Mouse (Mus musculus): ENCODE results near the gene Pik3c2b.
"Not testable (repeated sequence)": the region's sequence is repeated elsewhere in the genome, so short reads cannot be mapped to it uniquely, and the experiment has no call there.

Pik3c2b gene

GRCm38 (mm10) chr1:133033316-133034090 lies 12.0 kb upstream of the Pik3c2b start:
- DNase-seq (ENCODE audit: low spot score), result peak; percentile 66

- no peak for DNase-seq (ENCODE audit: low spot score)
These were observed 11.4 kb upstream of the Pik3c2b start for GRCm38 (mm10) chr1:133034091-133034460.

- DNase-seq (ENCODE audit: low spot score), result not testable (repeated sequence)
These were observed 10.8 kb upstream of the Pik3c2b start for GRCm38 (mm10) chr1:133034682-133035081.

DNA sequence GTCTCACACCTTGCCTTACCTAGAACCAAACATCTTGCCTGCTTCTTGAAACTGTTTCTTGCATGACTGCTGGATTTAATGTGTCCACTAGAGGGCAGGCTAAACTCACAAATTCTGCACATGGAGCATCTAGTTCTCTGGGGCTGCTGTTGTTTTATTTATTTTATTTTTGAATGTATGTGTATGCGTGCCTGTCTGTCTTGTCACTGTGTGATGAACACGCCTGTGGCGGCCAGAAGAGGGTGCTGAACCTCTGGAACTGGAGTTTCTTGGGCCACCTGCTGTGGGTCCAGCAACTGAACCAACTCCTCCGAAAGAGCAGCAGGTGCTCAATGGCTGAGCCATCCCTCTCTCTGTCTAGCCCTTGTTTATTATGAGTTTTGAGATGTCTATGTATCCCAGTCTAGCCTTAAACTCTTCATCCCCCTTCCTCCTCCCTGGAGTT lies 5.9 kb upstream of the Pik3c2b start:
- DNase-seq (ENCODE audit: low spot score), result no peak

DNA sequence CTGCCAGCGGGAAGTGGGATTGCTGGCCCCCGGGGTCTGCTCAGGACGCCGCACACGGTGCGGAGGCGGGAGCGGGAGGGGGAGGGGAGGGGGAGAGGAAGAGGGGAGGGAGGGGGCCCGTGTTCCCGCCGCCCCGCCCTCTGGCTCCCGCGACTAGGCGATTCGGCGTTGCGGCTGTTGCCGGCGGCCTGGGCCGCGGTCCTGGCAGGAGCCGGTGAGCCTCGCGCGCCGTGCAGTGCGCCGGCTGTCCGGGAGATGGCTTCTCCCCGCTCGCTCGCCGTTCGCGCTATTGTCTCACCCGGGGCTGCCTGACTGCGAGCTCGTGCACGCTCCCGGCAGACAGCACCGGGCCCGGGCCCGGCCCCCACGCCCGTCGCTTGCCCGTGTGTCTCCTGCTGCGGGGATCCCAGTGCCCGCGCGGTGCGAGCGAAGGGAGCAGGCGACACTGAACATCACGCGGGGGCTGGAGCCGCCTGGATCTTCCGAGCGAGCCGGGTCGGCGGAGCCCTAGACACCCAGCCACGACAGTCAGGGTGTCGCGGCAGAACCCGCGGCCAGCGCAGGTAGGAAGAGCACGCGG lies 484 bp downstream of the Pik3c2b start:
- DNase-seq (ENCODE audit: low spot score), result no peak

GRCm38 (mm10) chr1:133046441-133046931 lies 1.0 kb downstream of the Pik3c2b start:
- DNase-seq (ENCODE audit: low spot score), result no peak

GRCm38 (mm10) chr1:133047575-133047974 lies 2.1 kb downstream of the Pik3c2b start:
- no peak for DNase-seq (ENCODE audit: low spot score)

GRCm38 (mm10) chr1:133048690-133049089 lies 3.2 kb downstream of the Pik3c2b start:
- no peak for DNase-seq (ENCODE audit: low spot score)

DNA sequence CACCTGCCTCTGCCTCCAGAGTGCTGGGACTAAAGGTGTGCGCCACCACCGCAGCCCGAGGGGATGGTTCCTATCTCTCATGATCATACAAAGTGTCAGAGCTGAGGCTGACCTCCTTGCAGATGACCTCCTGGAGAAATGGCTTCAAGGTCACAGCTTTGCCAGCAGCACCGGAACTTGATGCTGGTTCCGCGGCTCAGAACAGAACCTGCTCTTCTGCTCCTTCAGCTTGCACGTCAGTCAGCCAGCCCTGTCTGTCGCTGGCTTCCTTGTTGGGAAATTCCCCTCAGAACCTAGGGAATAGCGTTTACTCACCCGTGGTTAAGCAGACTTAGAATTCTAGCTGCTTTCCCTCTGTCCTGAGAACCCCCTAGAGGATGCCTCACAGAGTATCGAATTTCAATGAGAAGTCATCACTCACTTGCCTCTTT lies 4.5 kb downstream of the Pik3c2b start:
- no peak for DNase-seq (ENCODE audit: low spot score)

GRCm38 (mm10) chr1:133051829-133052228 lies 6.4 kb downstream of the Pik3c2b start:
- DNase-seq (ENCODE audit: low spot score), result no peak

GRCm38 (mm10) chr1:133053034-133053433 lies 7.6 kb downstream of the Pik3c2b start:
- no peak for DNase-seq (ENCODE audit: low spot score)

GRCm38 (mm10) chr1:133054326-133054725 lies 8.9 kb downstream of the Pik3c2b start:
- no peak for DNase-seq (ENCODE audit: low spot score)

DNA sequence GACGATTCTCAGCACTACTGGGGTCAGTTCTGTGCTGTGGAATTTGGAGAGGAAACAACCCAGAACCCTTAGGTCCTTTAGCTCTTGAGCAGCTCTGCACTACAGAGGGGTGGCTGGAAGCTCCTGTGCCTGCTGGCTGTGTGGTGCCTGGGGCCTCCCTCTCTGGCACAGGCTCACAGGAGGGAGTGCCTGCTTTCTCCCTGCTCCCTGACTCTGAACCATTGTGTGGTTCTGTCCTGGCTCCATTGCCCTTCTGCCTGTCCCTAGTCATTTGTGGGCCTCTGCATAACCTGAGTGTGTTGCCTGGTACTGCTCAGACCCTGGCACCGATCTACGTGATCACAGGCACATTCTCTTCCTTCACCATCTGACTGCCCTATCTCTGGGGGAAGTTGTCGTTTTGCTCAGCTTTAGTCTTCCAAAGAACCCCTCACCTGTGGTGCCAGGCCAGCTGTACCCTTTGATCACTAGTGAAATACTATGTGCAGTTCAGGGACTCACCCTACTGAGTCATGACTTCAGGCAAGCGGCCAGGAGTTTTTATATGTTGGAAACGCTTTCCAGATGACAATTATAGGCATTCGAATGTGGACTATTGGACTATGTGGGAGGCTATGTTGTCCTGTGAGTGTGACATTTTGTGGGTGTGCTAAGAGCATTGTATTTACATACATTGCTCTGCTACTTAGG lies 12.0 kb downstream of the Pik3c2b start:
- DNase-seq (ENCODE audit: low spot score), result no peak

DNA sequence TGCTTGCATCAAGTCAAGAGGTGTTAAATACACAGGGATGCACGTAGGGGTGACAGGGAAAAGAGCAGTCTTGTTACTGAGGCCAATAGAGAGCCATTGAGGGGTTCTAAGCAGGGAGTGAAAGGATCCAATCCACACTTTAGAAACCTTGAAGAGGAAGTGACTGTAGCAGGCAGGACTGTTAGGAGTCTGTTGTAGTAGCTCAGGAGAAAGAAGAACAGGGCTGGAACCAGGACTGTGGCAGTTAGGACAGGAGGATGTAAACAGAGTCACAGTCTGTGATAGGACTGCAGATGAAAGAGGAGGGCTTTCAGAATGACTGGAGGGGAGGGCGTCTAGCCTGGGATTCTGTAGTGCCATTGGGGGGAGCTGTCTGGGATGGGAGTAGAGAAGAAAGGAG lies 14.1 kb downstream of the Pik3c2b start:
- DNase-seq (ENCODE audit: low spot score), result no peak

DNA sequence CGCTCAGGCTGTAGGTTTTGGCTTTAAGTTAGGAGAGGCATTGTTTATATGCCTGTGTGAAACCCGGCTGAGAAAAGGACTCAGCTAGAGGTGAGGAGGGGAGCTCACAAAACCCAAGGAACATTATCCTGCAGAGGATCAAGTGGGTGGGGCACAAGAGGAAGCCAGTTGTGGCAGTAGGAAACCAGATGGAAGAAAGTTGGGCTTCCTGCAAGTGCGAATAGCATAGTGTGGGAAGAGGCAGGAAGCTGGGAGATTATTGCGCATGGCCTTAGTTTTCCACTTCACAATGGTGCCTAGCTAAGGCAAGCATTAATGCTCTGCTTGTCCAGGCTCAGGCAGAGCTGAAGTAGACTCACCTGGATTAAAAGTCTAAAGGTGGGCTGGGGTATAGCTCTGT lies 15.2 kb downstream of the Pik3c2b start:
- no peak for DNase-seq (ENCODE audit: low spot score)

DNA sequence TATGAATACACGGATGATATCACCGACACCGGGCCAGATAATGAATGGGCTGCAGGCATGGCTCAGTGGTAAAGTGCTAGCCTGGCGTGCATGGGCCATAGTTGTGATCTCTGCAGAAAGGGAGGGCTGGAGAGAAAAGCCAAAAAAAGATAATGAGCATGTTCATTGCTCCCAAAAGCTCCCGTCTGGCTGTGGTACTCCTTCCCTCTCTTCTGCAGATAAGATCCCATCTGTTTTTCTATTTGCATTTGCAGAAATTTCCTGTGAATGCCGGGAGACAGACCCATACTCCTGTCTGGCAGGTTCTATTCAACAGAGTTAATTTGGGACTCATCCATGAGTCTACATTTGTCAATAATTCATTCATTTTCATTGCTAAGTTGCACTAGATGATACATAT lies 17.7 kb downstream of the Pik3c2b start:
- DNase-seq (ENCODE audit: low spot score), result no peak

DNA sequence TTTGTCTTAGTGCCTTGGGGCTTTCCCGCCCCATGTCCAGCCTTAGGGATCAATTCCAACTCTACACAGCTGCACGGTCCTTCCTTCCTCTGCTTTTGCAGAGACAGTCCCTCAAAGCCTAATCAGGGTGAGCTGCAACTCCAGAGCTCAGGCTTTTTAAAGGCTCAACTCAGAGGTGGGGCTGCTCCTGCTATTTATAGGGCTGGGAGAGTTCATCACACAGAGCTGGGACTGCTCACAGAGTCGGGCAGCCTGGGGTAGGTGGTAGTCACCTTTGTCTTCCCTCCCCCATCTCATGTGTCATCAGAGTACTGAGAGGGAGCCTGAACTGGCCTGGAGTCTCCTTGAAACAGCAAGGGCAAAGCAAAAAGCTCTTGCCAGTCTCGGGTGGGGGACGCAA lies 22.8 kb downstream of the Pik3c2b start:
- DNase-seq (ENCODE audit: low spot score), result no peak

DNA sequence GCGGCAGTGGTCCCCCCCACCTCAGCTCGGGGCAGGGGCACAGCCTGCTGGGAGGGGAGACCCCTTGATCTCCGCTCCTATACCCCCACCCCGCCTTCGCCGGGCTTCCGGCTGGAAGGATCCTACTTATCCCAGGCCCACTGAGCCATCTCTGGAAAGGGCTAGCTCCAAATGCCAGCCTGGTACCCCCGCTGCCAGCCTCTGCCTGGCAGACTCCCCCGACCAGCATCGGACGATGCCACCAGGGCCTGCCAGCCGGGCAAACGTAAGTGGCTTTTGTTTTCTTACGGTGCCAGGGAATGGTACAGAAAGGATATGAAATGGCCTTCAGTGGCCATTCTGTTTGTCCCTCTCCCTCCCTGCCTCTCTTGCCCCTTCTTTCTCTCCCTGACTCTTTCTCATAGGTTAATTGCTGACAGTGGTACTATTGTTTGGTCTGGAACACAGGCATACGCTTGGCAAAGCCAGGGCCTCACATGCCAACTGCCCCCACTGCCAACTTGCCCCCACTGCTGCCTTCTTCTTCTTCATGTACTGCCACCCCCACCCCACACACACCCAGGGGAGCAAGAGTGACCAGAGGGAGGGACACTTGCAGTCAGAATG lies 23.3 kb downstream of the Pik3c2b start:
- no peak for DNase-seq (ENCODE audit: low spot score)

DNA sequence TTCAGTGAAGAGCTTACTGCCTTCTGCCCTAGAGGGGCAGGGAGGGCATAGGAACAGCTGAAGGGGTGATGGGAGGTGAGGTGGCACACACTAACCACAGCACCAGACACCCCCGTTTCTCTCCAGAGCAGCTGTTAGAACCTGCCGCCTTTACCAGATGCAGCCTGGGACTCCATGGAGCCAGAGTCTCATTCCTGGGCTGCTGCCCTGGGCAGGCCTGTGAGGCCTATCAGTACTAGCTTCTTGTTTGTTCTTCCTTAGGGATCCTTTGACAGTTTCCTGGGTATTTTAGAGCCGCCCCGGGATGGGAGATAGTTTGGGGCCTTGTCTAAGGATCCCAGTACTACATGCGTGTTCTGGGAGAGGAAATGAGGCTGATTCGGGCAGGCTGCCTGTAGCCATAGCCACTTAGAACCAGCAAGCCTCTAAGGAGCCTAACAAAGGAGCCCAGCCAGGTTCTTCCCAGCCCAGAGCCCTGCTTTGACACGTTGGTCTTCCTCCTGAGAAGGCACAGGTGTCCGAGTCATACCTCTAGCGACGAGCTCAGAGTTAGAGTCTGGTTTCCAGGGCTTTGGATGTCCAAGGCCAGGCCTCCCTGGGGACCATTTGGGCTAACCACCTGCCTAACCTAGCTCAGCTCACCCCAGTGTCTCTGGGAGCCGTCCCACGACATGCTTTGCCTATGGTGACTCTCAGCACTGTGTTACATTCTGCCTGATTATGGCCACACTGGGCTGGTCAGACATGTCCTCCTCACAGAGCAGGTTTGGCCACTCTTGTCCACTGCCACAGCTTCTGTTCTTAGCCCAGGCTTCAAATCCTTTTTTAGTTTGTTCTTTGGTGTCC lies 24.0 kb downstream of the Pik3c2b start:
- DNase-seq (ENCODE audit: low spot score), result no peak

DNA sequence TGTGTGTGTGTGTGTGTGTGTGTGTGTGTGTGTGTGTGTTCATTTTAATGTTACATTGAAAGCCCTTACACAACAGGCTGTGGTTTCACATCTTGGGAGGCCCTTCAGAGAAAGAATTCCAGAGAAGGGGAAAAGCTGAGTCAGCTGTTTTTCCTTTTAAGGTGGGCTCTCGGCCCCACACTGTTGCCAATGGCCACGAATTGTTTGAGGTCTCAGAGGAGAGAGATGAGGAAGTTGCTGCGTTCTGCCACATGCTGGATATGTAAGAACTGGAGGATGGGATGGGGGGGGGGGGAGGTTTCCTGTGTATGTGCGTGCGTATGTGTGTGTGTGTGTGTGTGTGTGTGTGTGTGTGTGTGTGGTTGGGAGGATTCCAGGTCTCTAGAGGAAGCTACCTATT lies 24.7 kb downstream of the Pik3c2b start:
- no peak for DNase-seq (ENCODE audit: low spot score)

DNA sequence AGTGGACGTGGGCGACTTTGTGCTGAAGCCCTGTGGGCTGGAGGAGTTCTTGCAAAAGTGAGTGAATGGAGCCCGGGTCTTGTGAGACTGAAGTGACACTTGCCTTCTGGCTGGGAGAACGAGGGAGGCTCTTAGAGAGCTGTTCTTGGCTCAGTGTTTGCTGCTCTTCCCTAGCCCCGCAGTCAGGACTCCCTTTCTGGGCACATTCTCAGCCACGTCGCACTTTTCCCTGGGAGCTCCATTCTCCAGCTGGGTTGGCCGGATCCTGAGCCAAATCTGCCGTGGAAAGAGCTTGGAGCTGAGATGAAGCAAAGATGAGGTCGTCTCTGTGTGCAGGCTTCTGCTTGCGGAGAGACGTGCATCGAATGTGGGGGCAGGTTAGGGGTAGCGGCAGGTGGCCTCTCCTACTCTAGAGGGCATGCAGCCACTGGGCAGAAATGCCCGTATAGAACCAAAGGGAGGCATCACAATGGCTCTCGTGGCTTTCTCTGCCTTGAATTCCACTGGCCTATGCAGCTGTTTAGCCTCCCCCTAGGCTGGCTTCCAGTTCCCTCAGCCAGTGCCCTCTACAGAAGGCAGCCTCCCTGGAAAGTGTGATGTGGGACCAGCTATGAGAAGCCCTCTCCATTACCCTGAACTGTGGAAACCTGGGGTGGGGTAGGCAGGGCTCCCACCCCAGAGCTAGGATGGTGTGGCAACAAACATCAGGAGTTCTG lies 26.4 kb downstream of the Pik3c2b start:
- no peak for DNase-seq (ENCODE audit: low spot score)

Data from left cerebral cortex, adult 11 months (tissue).